Mouse (Mus musculus) hindbrain, embryonic 12.5 days (tissue): ENCODE data around the gene Dnmbp. TPM values are rescaled to one million over a fixed set of nuclear protein-coding genes. Genes with fewer than 3 reads are reported as not detected.

Experiments
- ATAC-seq: fragments of 200-750 bp; cut with Nextera tagmentation; 2 replicates; pipeline ENCODE4 v1.8.0; 2017; ENCODE audit warnings: moderate TSS enrichment; ENCODE audit not compliant: low FRiP score
- H3K27ac ChIP-seq: fragments of 300-500 bp; sonication (generic); 2 replicates; pipeline ENCODE4 v1.5.1; 2016; ENCODE audit warnings: mild to moderate bottlenecking
- H3K27me3 ChIP-seq: fragments of 300-500 bp; sonication (generic); 2 replicates; pipeline ENCODE4 v1.6.1; 2016; ENCODE audit warnings: mild to moderate bottlenecking
- H3K36me3 ChIP-seq: fragments of 300-500 bp; sonication (generic); 2 replicates; pipeline ENCODE4 v1.6.1; 2016; ENCODE audit warnings: mild to moderate bottlenecking
- H3K4me1 ChIP-seq: fragments of 300-500 bp; sonication (generic); 2 replicates; pipeline ENCODE4 v1.6.1; 2016
- H3K4me2 ChIP-seq: fragments of 300-500 bp; sonication (generic); replicated peaks from 2 replicates; pipeline ENCODE4 v1.6.1; 2016; ENCODE audit warnings: mild to moderate bottlenecking
- H3K4me3 ChIP-seq: fragments of 300-500 bp; sonication (generic); 2 replicates; pipeline ENCODE4 v1.5.1; 2016; ENCODE audit warnings: mild to moderate bottlenecking
- H3K9ac ChIP-seq: fragments of 300-500 bp; sonication (generic); 2 replicates; pipeline ENCODE4 v1.6.1; 2016; ENCODE audit warnings: mild to moderate bottlenecking, moderate library complexity
- H3K9me3 ChIP-seq: fragments of 300-500 bp; sonication (generic); replicated peaks from 2 replicates; pipeline ENCODE4 v1.6.1; 2016; ENCODE audit warnings: mild to moderate bottlenecking
- WGBS: fragments of 180-500 bp; shearing (Covaris S2); methylation state at CpG from one replicate; pipeline ENCODE4 v1.1.7; 2016; 5-methylcytosine and 5-hydroxymethylcytosine counted together
- polyA plus RNA-seq: library from polyadenylated mRNA; unstranded; fragments of >200 nt; fragmentation: Nextera tagmentation; extraction: Ambion mirVana; gene quantifications from 2 replicates; pipeline ENCODE4 v1.2.1, GENCODE M21; 2016

Gene Dnmbp
- polyA plus RNA-seq, 1 experiment from 2014 or later = 16.9 TPM

DNA sequence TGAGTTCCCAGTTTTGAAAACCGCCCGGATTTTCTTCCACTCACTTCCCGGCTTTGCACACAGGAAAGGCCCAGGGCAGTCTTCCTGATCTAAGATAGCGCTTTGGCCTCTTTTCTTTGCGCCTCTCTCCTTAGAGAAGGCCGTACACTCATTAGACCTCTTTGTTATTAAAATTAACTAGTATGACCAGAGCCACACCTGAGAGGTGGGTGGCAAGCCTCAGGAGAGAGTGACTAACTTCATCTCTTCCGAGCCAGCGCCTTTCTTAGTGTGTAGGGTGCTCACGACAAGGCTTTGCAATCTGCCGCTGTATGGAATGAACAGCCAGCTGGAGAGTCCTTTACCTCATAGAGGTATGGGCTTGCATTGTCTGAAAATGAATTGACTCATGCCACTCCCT lies 136.1 kb downstream of the Dnmbp start:
- no peaks in the 10 kb centered on the region for H3K36me3 ChIP-seq
- ATAC-seq = no peak

DNA sequence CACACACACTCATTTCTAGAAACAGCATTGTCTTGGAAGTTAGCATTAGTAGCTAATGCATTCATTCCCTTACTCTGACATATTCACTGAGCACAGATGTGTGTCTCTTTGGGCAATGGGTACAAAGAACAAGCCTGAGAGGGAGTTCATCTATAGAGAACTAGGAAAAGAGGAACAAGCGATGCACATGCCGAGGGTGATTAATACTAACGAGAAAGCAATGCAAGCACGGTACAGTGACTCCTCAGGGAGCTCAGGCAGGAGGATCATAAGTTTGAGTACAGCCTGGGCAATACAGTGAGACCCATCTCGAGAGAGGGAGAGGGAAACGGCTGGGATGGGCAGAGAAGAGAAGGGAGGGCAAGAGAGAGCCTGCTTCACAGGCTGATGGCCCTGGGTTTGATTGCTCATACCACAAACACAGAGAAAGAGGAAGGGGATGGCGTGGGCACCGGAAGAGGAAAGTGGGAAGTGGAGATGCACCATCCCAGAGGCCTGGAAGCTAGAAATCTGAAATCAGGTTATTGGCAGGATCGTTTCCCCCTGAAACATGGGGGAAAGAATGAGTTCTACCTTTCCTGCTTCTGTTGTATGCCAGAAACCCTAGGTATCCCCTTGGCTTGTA lies 138.5 kb downstream of the Dnmbp start:
- H3K9ac ChIP-seq = no peak overlapping the region
- H3K4me3 ChIP-seq = no peak overlapping the region
- no peaks in the 10 kb centered on the region for H3K4me1 ChIP-seq
- H3K27ac ChIP-seq = no peak overlapping the region
- no peak overlapping the region for H3K4me2 ChIP-seq
- ATAC-seq = no peak
- H3K9me3 ChIP-seq = no peaks in the 10 kb centered on the region
- no peaks in the 10 kb centered on the region for H3K27me3 ChIP-seq
- no peaks in the 10 kb centered on the region for H3K36me3 ChIP-seq
- 83% methylated on average over 9 of the region's 9 CpGs for WGBS

More for the DNA sequence above, 136.1 kb downstream of the Dnmbp start:
- H3K4me1 ChIP-seq = no peaks in the 10 kb centered on the region
- 85% methylated on average over 10 of the region's 10 CpGs for WGBS
- H3K27me3 ChIP-seq = no peaks in the 10 kb centered on the region
- no peak overlapping the region for H3K9ac ChIP-seq
- no peak overlapping the region for H3K4me2 ChIP-seq
- no peaks in the 10 kb centered on the region for H3K9me3 ChIP-seq
- no peak overlapping the region for H3K27ac ChIP-seq
- no peak overlapping the region for H3K4me3 ChIP-seq

DNA sequence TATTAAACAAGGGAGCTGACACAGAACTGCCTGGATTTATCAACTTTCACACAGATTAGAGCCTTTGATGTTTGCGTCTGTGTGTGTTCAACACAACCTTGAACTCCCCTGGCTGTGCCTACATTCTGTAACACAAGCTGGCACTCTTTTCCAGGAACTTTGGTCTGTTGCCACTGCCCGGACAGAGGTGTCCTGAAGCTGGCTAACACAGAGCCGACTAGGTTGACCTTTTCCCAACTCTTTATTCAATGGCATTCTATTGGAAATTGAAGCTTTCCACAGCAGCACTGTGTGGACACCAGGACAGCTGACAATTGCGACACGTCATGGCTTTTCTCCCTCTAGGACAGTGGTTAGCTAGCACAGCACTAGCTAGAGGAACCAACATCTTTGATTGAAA lies 142.8 kb downstream of the Dnmbp start:
- no peak overlapping the region for H3K27ac ChIP-seq
- H3K4me1 ChIP-seq = no peaks in the 10 kb centered on the region
- H3K9ac ChIP-seq = no peak overlapping the region
- H3K4me3 ChIP-seq = no peak overlapping the region
- no peak overlapping the region for H3K4me2 ChIP-seq
- WGBS = 77% methylated on average over 5 of the region's 5 CpGs
- H3K27me3 ChIP-seq = no peaks in the 10 kb centered on the region
- H3K36me3 ChIP-seq = no peaks in the 10 kb centered on the region
- no peak for ATAC-seq
- H3K9me3 ChIP-seq = no peaks in the 10 kb centered on the region

Other genes with a start within 250 kb of the Dnmbp start
- gene Cutc, start 187.2 kb downstream of the Dnmbp start, polyA plus RNA-seq = 10.1 and 11.1 TPM in 2 replicates
- 12.0 and 13.7 TPM in 2 replicates for gene Cox15, start 187.2 kb downstream of the Dnmbp start, polyA plus RNA-seq
- gene Abcc2, start 158.0 kb downstream of the Dnmbp start, polyA plus RNA-seq = not detected in 2 replicates
- gene Cpn1, start 46.4 kb upstream of the Dnmbp start, polyA plus RNA-seq = 0.20 and 0.26 TPM in 2 replicates
- not detected in 2 replicates for gene Cyp2c23, start 89.0 kb upstream of the Dnmbp start, polyA plus RNA-seq
- 23.3 and 23.5 TPM in 2 replicates for gene Erlin1, start 129.6 kb upstream of the Dnmbp start, polyA plus RNA-seq
- 64.8 and 66.2 TPM in 2 replicates for gene Chuk, start 167.3 kb upstream of the Dnmbp start, polyA plus RNA-seq
- 35.6 and 38.6 TPM in 2 replicates for gene Cwf19l1, start 195.7 kb upstream of the Dnmbp start, polyA plus RNA-seq
- 125 and 138 TPM in 2 replicates for gene Bloc1s2, start 206.3 kb upstream of the Dnmbp start, polyA plus RNA-seq